Mouse (Mus musculus): ENCODE measurements around the gene Abcb4. TPM values are rescaled to one million over a fixed set of nuclear protein-coding genes. Genes with fewer than 3 reads are reported as not detected.
A peak's percentile ranks its signal among the peaks of the same experiment; 100 is the strongest.

Abcb4 gene
- polyA plus RNA-seq, 1 experiment from 2014 or later, result 0.24 TPM

DNA sequence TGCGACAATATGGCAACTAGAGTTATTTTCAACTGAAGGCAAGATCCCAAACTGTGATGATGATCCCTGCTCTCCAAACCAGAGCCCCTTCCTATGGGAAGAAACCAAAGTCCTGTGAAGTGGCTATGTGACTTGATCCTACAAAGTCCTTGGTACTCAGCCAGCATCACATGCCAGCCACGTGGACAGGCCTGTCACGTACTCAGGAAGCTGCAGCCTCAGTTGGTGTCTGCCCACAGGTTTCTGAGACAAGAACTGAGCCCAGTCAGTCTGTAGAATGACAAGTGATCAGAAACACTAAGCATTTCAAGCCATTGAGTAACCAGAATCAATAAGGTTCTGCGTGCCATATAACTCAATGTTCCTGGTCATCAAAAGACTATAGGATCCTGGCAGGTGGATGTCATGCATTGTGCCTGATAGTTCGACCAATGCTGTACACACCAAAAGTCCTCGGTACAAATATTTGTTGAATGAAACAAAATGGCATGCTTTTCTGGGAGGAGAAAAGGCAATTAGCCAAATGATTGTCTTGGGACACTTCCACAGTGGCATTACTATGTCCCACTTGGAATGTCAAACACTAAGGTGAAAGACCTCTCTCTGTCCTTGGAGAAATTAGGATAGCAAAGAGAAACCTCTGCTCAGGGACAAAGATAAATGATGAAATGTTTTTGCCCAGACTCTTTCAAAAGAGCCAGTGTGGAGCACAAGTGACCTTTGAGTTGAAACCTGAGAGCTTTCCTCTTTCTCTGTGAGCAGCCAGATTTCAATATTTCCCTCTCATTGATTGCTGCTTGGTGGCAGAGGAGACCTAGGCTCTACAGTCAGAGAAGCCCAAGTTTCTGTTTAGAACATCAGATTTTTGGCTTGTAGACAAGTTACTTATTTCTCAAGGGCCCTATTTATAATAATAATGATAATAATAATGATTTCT lies 20.3 kb upstream of the Abcb4 start:
- no peak for ATAC-seq
- TF ChIP-seq CTCF (IDR thresholded peaks at IDR 0.05), result no peak
- in situ Hi-C loops (cut with MboI; ENCODE audit: low pct_unique_long_range_greater_than_20kb), result no loop called here
- CTCF ChIA-PET, result no interaction called here
- no peak for DNase-seq (ENCODE audit: low read depth, low spot score)
- H3K27me3 ChIP-seq, result no peaks in the 10 kb centered on the region
- POLR2A ChIA-PET, result no interaction called here

DNA sequence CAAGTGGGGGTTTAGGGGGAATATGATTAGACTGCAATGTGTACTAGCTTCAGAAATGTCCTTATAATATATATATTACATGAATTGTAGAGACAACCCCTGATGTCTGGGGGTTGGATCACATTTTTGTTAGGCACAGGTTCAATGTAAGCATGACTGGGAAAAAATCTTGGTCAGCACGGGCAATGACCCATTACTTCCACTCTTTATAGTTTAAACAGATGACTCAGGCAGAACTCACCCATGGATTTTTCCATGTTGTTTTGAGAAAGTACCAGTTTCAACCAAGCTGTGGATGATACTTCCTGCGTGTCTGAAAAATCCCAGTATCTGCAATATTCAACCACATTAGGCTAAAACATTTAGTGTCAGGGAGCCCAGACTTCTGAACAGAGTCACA lies 16.4 kb upstream of the Abcb4 start:
- in situ Hi-C loops (cut with MboI; ENCODE audit: low pct_unique_long_range_greater_than_20kb), result no loop called here
- CTCF ChIA-PET, result no interaction called here
- POLR2A ChIA-PET, result no interaction called here
- TF ChIP-seq CTCF (IDR thresholded peaks at IDR 0.05), result no peak
- H3K27me3 ChIP-seq, result no peaks in the 10 kb centered on the region
- ATAC-seq, result peak; percentile 44
- DNase-seq (ENCODE audit: low read depth, low spot score), result peak; percentile 19

DNA sequence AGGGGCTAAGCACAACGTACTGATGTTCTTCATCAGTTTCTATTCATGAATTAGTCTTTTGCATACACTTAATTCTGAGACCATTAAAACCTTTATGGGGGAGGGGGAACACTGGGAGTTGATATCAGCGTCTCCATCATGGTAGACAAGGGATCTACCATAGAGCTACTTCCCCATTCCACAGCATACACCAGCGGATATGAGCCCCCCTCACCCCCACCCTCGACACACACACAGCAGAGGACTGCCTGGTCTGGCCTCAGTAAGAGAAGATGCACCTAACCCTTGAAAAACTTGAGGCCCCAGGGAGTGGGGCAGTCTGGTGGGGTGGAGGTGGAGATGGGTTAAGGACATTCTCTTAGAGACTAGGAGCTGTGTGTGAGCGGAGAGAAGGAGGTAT lies 15.7 kb upstream of the Abcb4 start:
- DNase-seq (ENCODE audit: low read depth, low spot score), result no peak
- CTCF ChIA-PET, result no interaction called here
- ATAC-seq, result no peak
- H3K27me3 ChIP-seq, result no peaks in the 10 kb centered on the region
- in situ Hi-C loops (cut with MboI; ENCODE audit: low pct_unique_long_range_greater_than_20kb), result no loop called here
- POLR2A ChIA-PET, result no interaction called here
- TF ChIP-seq CTCF (IDR thresholded peaks at IDR 0.05), result no peak

DNA sequence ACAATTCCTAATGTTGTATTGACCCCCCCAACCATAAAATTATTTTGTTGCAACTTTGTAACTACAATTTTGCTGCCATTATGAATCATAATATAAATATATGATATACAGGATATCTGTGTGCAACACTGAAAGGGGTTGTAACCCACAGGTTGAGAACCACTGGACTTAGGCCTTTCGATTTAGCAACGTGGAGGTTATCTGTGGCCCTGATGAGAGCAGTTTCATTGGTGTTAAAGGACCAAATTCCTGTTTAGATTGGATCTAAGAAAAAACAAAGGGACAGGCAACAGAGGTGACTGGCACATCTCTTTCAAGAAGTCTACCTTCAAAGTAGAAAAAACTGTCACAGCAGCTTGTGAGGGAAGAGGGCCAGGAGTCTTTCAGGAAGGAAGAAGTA lies 7.7 kb upstream of the Abcb4 start:
- no peak for TF ChIP-seq CTCF (IDR thresholded peaks at IDR 0.05)
- DNase-seq (ENCODE audit: low read depth, low spot score), result no peak

DNA sequence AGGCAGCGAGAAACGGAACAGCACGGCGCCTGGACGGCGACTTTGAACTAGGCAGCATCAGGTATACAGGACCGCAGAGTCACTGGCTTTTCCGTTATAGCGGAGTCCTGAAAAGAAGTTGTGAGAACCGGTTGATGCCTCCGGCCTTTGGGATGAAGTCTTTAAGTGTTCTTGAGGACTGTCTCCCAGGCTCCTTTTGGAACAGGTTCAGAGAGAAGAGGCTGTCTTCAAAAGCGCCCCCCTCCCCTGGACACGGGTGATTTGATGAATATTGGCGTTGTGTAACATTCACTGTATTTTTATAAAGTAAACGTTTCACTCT lies 548 bp downstream of the Abcb4 start:
- DNase-seq (ENCODE audit: low read depth, low spot score), result no peak
- peaks cover 6% of the 10 kb centered on the region for H3K27me3 ChIP-seq
- TF ChIP-seq CTCF (IDR thresholded peaks at IDR 0.05), result no peak
- no peak for ATAC-seq
- ChIA-PET CTCF (no interaction called here), POLR2A (no interaction called here)
- in situ Hi-C loops (cut with MboI; ENCODE audit: low pct_unique_long_range_greater_than_20kb), result no loop called here

More for the DNA sequence above, 7.7 kb upstream of the Abcb4 start:
- in situ Hi-C loops (cut with MboI; ENCODE audit: low pct_unique_long_range_greater_than_20kb), result no loop called here
- POLR2A ChIA-PET, result no interaction called here
- CTCF ChIA-PET, result no interaction called here
- no peaks in the 10 kb centered on the region for H3K27me3 ChIP-seq
- no peak for ATAC-seq

DNA sequence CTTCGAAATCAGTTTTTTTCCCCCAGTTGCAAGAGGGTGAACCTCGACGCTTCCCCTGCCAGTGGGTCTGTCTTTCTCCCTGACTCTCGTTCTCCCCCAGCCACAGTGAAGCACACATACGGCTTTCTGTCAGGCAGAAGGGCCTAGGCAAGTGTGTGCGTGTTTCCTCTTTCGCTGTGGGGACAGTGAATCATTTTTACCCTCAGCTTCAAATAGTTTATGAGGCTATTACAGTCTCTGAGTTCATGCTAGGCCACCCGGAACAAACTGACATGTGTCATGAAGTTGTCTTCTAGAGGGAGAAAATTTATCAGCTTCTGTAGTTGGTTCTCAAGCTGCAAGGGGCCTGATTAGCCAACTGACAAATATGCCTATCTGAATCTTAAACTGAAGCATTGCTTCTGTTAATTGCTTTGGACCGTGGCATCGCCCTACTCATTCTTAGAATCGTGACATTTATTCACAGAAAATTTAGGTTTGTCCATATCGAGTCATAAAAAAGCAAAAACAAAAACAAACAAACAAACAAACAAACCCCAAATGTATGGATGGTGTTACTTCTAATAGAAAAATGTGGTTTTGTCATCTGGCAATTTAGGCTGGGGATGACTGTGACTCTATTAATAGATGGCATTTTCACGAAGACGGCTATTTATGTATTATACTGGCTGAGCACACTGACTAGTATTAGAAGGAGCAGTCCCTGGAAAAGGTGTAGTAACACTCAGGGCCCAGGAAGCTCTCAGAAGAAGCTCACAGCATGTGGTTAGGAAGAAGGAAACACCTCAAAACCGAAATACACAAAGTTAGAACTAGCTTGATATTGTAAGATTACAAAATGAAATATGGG lies 1.3 kb downstream of the Abcb4 start:
- peaks cover 12% of the 10 kb centered on the region for H3K27me3 ChIP-seq
- in situ Hi-C loops (cut with MboI; ENCODE audit: low pct_unique_long_range_greater_than_20kb), result no loop called here
- DNase-seq (ENCODE audit: low read depth, low spot score), result no peak
- no peak for ATAC-seq
- ChIA-PET POLR2A (no interaction called here), CTCF (interaction anchor here (0.6 to 1.1 kb wide), 3 partner anchors 8 to 833 kb away, joined by 3 to 4 read pairs (median 3); no protein-coding TSS in a partner anchor)
- no peak for TF ChIP-seq CTCF (IDR thresholded peaks at IDR 0.05)

DNA sequence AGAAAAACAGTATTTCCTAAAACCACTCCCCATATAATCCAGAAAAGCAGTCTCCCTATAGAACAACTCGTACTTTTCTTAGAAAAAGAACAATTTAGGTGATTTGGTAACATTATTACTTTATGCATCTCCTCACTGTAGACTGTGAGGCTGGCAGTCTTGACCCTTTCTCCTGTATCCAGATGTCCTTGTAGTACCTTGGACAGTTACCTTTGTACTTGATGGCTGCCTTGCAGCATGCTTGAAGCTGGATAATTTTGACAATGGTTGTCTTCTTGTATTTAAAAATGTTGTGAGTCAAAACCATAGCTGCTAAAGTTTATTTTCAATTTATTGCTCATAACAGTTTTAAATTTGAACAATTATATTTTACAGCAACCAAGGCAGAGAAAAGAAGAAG lies 2.7 kb downstream of the Abcb4 start:
- TF ChIP-seq CTCF (IDR thresholded peaks at IDR 0.05), result no peak
- DNase-seq (ENCODE audit: low read depth, low spot score), result no peak
- H3K27me3 ChIP-seq, result peaks cover 14% of the 10 kb centered on the region
- ChIA-PET POLR2A (no interaction called here), CTCF (interaction anchor here (1.1 kb wide), 1 partner anchor 9 kb away, joined by 4 read pairs; no protein-coding TSS in a partner anchor)
- in situ Hi-C loops (cut with MboI; ENCODE audit: low pct_unique_long_range_greater_than_20kb), result no loop called here
- ATAC-seq, result no peak

DNA sequence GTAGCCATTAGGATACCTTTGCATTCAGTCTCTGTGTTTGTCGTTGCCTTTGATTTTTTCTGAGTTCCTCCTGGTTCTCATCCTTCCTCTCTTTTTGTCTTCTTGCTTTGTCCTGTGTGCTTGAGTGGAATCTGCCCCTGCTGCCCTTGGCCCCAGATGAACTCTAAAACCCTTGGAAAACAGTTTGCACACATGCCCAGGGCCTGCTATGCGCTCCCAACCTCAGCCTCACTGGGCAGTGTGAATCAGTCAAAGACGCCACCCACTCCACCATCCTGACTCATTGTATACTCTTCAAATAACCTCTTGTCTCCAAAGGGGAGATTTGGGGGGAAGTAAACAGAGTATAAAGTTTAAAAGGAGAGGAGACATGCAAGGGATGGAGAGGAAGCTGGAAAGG lies 4.7 kb downstream of the Abcb4 start:
- ChIA-PET CTCF (no interaction called here), POLR2A (no interaction called here)
- no peak for DNase-seq (ENCODE audit: low read depth, low spot score)

DNA sequence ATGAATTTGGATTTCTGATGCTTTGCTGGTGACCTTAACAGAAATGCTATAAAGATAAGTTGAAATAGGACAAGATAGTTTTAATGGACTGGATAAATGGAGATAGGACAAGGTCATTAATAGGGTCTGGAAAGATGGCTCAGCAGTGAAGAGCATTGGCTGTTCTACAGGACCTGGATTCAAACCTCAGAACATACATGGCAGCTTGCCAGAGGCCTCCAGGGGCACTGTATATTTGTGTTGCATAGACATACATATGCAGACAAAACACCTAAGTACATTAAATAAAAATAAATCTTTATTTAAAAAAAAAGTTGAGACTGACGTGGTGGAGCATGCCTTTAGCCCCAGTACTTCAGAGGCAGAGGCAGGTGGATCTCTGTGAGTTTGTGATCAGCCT lies 7.5 kb downstream of the Abcb4 start:
- ChIA-PET POLR2A (interaction anchor here (0.7 kb wide), 1 partner anchor 269 kb away, joined by 3 read pairs; no protein-coding TSS in a partner anchor), CTCF (no interaction called here)
- ATAC-seq (no peak), DNase-seq (ENCODE audit: low read depth, low spot score) (no peak)
- no peak for TF ChIP-seq CTCF (IDR thresholded peaks at IDR 0.05)
- in situ Hi-C loops (cut with MboI; ENCODE audit: low pct_unique_long_range_greater_than_20kb), result no loop called here
- peaks cover 21% of the 10 kb centered on the region for H3K27me3 ChIP-seq

More for the DNA sequence above, 4.7 kb downstream of the Abcb4 start:
- in situ Hi-C loops (cut with MboI; ENCODE audit: low pct_unique_long_range_greater_than_20kb), result no loop called here
- TF ChIP-seq CTCF (IDR thresholded peaks at IDR 0.05), result no peak
- peaks cover 15% of the 10 kb centered on the region for H3K27me3 ChIP-seq
- ATAC-seq, result no peak

DNA sequence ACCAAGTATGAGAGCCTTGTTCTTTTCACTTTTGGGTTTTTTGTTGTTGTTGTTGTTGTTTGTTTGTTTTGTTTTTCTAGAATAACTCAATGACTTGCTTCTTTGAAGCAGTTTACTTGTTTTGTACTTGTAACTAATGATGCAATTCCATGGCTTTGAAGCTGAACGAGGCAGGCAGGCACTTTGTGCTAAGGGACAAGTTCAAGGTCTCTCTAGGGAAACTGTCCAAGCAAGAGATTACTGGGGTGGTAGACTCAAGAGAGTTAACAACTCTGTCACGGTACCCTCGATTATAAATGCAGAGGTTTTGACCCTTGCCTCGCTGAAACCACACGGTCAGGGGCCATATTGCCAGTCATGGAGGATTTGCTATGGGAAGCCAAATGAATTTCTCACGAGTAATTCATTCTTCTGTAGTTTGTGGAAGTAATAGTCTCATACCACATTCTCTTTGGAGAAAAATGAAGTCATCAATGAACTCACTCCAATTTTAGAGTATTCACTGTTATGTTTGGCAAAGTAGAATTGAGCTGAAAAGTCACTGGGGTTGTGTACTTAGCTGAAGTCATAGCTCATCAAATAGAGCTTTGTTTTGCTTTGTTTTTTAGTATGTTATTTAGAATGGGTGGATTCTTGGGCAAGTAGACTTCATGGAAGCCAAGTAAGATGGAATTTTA lies 8.8 kb downstream of the Abcb4 start:
- DNase-seq (ENCODE audit: low read depth, low spot score) (peak; percentile 28), ATAC-seq (peak; percentile 26)
- CTCF ChIA-PET, result no interaction called here
- POLR2A ChIA-PET, result no interaction called here
- H3K27me3 ChIP-seq, result peaks cover 21% of the 10 kb centered on the region
- in situ Hi-C loops (cut with MboI; ENCODE audit: low pct_unique_long_range_greater_than_20kb), result no loop called here
- TF ChIP-seq CTCF (IDR thresholded peaks at IDR 0.05), result no peak

Data from Patski (cell line).